Mouse (Mus musculus) layer of hippocampus, adult 18-20 months (tissue): ENCODE results near the gene Map1s. TPM values are rescaled to one million over a fixed set of nuclear protein-coding genes. Genes with fewer than 3 reads are reported as not detected.
"Not testable (repeated sequence)": the region's sequence is repeated elsewhere in the genome, so short reads cannot be mapped to it uniquely, and the experiment has no call there.

Experiments used
- DNase-seq, 2 experiments: peaks; one replicate each; pipeline ENCODE4 v3.0.0; 2022; ENCODE audit warnings: low spot score in 2 of 2
- total RNA-seq, 2 experiments: library from RNA; stranded (reverse); gene quantifications; 2 replicates each; pipeline ENCODE4 v1.2.3; 2021

Map1s gene
- total RNA-seq, 2 experiments from 2014 or later, result 96.3 to 100 TPM

- no peak for DNase-seq
These were observed 29.4 kb upstream of the Map1s start for GRCm38 (mm10) chr8:70876382-70876781.

- no peak for DNase-seq
These were observed 27.6 kb upstream of the Map1s start for GRCm38 (mm10) chr8:70878178-70878577.

- no peak for DNase-seq
These were observed 26.2 kb upstream of the Map1s start for GRCm38 (mm10) chr8:70879500-70879899.

- no peak for DNase-seq
These were observed 25.6 kb upstream of the Map1s start for GRCm38 (mm10) chr8:70880126-70880525.

GRCm38 (mm10) chr8:70880546-70880945, 25.2 kb upstream of the Map1s start:
- no peak for DNase-seq

- DNase-seq, result no peak
These were observed 21.5 kb upstream of the Map1s start for GRCm38 (mm10) chr8:70884186-70884585.

- DNase-seq, result no peak
These were observed 21.0 kb upstream of the Map1s start for GRCm38 (mm10) chr8:70884683-70885082.

GRCm38 (mm10) chr8:70885612-70886011, 20.1 kb upstream of the Map1s start:
- no peak for DNase-seq

GRCm38 (mm10) chr8:70887669-70888068, 18.1 kb upstream of the Map1s start:
- DNase-seq, result peak; percentile 57 to 66

GRCm38 (mm10) chr8:70890656-70891055, 15.1 kb upstream of the Map1s start:
- DNase-seq, result no peak

- no peak for DNase-seq
These were observed 14.4 kb upstream of the Map1s start for GRCm38 (mm10) chr8:70891356-70891755.

GRCm38 (mm10) chr8:70892022-70892895, 13.5 kb upstream of the Map1s start, which contains the start of gene Slc5a5:
Gene Slc5a5, minus strand, starts transcription at chr8:70892757.
- DNase-seq, result no peak

- DNase-seq, result no peak
These were observed 12.7 kb upstream of the Map1s start for GRCm38 (mm10) chr8:70892896-70893655.

GRCm38 (mm10) chr8:70893656-70894384, 11.9 kb upstream of the Map1s start:
- DNase-seq, result peak in 1 of 2 experiments; percentile 73

- no peak for DNase-seq
These were observed 11.4 kb upstream of the Map1s start for GRCm38 (mm10) chr8:70894385-70894720.

- DNase-seq, result no peak
These were observed 10.8 kb upstream of the Map1s start for GRCm38 (mm10) chr8:70894771-70895545.

GRCm38 (mm10) chr8:70895571-70896259, 10.0 kb upstream of the Map1s start:
- DNase-seq, result not testable (repeated sequence)

GRCm38 (mm10) chr8:70896316-70897020, 9.3 kb upstream of the Map1s start:
- DNase-seq, result no peak

- peak; percentile 96 to 99 for DNase-seq
These were observed 8.6 kb upstream of the Map1s start, which contains the start of gene Rpl18a for GRCm38 (mm10) chr8:70897021-70897680. Gene Rpl18a, minus strand, starts transcription at chr8:70897412.
